Mouse (Mus musculus) ES-Bruce4 (cell line): ENCODE measurements around the gene Rpl10-ps3. TPM values are rescaled to one million over a fixed set of nuclear protein-coding genes. Genes with fewer than 3 reads are reported as not detected.

Experiments used
- H3K27ac ChIP-seq: 2 replicates; pipeline ENCODE4 v1.5.1; 2012; ENCODE audit warnings: low read length, inconsistent platforms; ENCODE audit not compliant: insufficient read depth
- H3K27me3 ChIP-seq: 2 replicates; pipeline ENCODE4 v1.6.1; 2012; ENCODE audit warnings: mild to moderate bottlenecking, low read length, inconsistent platforms; ENCODE audit not compliant: control insufficient read depth, poor library complexity, insufficient read depth, severe bottlenecking
- H3K36me3 ChIP-seq: 2 replicates; pipeline ENCODE4 v1.6.1; 2012; ENCODE audit warnings: inconsistent platforms, mild to moderate bottlenecking, low read length, moderate library complexity; ENCODE audit not compliant: control insufficient read depth, poor library complexity, insufficient read depth, severe bottlenecking
- H3K4me1 ChIP-seq: one replicate; pipeline ENCODE4 v1.8.1; 2011; ENCODE audit warnings: low read length; ENCODE audit not compliant: control insufficient read depth, insufficient read depth
- H3K4me3 ChIP-seq: 2 replicates; pipeline ENCODE4 v1.5.1; 2011; ENCODE audit warnings: low read depth, mild to moderate bottlenecking, low read length
- H3K9ac ChIP-seq: 2 replicates; pipeline ENCODE4 v1.6.1; 2012; ENCODE audit warnings: low read depth, mild to moderate bottlenecking, inconsistent platforms; ENCODE audit not compliant: poor library complexity, severe bottlenecking
- H3K9me3 ChIP-seq: replicated peaks from 2 replicates; pipeline ENCODE4 v1.6.1; 2012; ENCODE audit warnings: mild to moderate bottlenecking, low read length, inconsistent platforms; ENCODE audit not compliant: control insufficient read depth, poor library complexity, insufficient read depth, severe bottlenecking
- CTCF ChIP-seq: IDR thresholded peaks from one replicate; pipeline ENCODE4 v1.8.1; 2011; ENCODE audit warnings: low read depth, low read length
- EP300 ChIP-seq: IDR thresholded peaks from 2 replicates; pipeline ENCODE4 v1.6.1; 2011; ENCODE audit warnings: low read depth, low read length; ENCODE audit not compliant: insufficient read depth
- POLR2A ChIP-seq: IDR thresholded peaks from one replicate; pipeline ENCODE4 v1.8.1; 2011; ENCODE audit warnings: low read length; ENCODE audit not compliant: insufficient read depth
- polyA plus RNA-seq: library from polyadenylated mRNA; stranded (reverse); fragments of >200 nt; gene quantifications from 2 replicates; pipeline ENCODE4 v1.2.4, GENCODE M21; 2011; ENCODE audit warnings: low read depth; ENCODE audit not compliant: missing spikeins, insufficient read depth, insufficient read length

Gene Rpl10-ps3
- polyA plus RNA-seq, 1 experiment, result 1,787 TPM

- Histone ChIP-seq H3K9ac (no peak overlapping the region), H3K27me3 (no peaks in the 10 kb centered on the region), H3K36me3 (no peaks in the 10 kb centered on the region), H3K27ac (no peak overlapping the region), H3K9me3 (0 out of 2 replicates have a peak, but pooled peaks cover 2% of the 10 kb centered on the region), H3K4me1 (no peaks in the 10 kb centered on the region), H3K4me3 (no peak overlapping the region)
- TF ChIP-seq CTCF (no peak), EP300 (no peak), POLR2A (no peak)
Observed at GRCm38 (mm10) chr9:50349156-50349555, 4.4 kb upstream of the Rpl10-ps3 start.

DNA sequence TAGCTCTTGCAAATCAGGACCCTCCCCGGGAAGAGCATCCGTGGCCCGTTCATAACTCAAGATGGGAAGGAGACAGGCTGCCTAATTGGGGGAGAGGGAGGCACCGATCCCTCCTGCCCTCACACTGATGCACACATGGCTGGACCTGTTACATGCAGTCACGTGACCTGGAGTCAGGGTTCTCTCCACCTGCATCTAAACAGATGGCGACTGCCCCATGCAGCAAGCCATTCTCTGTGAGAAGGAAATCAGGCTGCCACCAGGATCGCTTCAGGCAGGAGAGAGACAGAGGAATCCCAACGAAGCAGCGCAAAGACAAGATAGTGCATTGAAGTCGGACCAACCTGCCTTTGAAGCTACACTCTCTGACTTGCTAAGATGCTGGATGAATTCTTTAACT, 3.5 kb upstream of the Rpl10-ps3 start:
- Histone ChIP-seq H3K27me3 (no peaks in the 10 kb centered on the region), H3K36me3 (no peaks in the 10 kb centered on the region), H3K9me3 (0 out of 2 replicates have a peak, but pooled peaks cover 2% of the 10 kb centered on the region), H3K4me1 (no peaks in the 10 kb centered on the region), H3K9ac (no peak overlapping the region), H3K4me3 (no peak overlapping the region), H3K27ac (no peak overlapping the region)
- TF ChIP-seq EP300 (no peak), POLR2A (no peak), CTCF (no peak)

DNA sequence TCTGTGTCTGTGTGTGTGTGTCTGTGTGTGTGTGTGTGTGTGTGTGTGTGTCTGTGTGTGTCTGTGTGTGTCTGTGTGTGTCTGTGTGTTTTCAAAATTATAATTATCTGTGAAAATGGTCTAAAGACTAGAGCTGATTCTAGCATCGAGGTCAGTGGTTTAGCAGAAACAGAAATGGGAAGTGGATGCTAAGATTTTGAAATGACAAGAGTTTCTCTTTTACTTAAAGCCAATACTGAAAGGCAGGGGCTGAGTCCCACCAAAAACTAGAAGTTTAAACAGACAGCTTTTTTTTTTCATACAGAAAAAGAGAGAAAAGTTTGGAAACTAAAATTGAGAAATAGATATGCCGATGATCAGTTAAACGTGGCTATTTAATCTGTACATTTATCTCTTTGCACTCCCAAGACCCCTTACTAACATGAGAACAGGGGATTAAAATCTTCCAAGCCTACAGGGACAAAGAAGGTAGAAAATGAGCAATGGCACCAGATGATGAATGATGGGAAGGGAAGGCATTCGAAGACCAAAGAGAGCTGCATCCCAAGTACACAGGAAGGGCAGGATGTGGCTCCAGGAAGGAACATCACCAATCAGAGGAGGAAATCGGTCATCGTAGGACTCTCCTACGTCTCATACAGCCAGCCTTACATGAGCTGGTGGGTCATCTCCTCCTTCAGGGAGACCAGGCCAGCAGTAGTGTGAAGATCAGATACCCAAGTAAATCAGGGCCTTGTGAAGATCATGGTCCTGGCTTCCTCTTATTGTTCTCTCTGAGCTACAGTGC, 9.0 kb downstream of the Rpl10-ps3 start:
- Histone ChIP-seq H3K27me3 (no peaks in the 10 kb centered on the region), H3K36me3 (no peaks in the 10 kb centered on the region), H3K9ac (no peak overlapping the region), H3K9me3 (no peaks in the 10 kb centered on the region), H3K4me3 (no peak overlapping the region), H3K27ac (no peak overlapping the region), H3K4me1 (no peaks in the 10 kb centered on the region)
- TF ChIP-seq EP300, result no peak
- TF ChIP-seq POLR2A, result no peak
- no peak for TF ChIP-seq CTCF

DNA sequence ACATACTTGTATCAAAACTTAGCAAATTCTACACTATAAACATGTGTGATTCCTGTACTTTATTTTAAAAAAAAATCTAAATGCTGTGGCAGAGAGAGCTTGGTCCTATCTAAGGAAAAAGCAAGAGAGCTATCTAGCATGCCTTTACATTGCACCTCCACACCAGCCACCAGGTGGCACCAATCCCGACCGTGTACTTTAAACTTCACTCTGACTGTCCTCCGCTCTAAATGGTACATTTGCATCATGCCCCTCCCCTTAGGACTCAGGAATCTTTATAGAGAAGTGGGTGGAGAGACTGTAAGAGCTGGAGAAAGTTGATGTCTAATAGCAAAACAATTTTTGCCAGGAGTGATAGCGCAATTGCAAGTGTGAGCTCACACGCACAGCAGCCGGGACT, 11.4 kb downstream of the Rpl10-ps3 start:
- no peaks in the 10 kb centered on the region for H3K27me3 ChIP-seq
- H3K9me3 ChIP-seq, result no peaks in the 10 kb centered on the region
- no peak overlapping the region for H3K4me3 ChIP-seq
- no peaks in the 10 kb centered on the region for H3K36me3 ChIP-seq
- H3K9ac ChIP-seq, result no peak overlapping the region
- no peak overlapping the region for H3K27ac ChIP-seq
- H3K4me1 ChIP-seq, result no peaks in the 10 kb centered on the region
- TF ChIP-seq CTCF (peak; percentile 72), EP300 (no peak), POLR2A (no peak)

- H3K4me1 ChIP-seq, result no peaks in the 10 kb centered on the region
- H3K27me3 ChIP-seq, result no peaks in the 10 kb centered on the region
- H3K9me3 ChIP-seq, result no peaks in the 10 kb centered on the region; the same call in 1 of the 2 replicates
- no peaks in the 10 kb centered on the region for H3K36me3 ChIP-seq
- TF ChIP-seq POLR2A, result no peak
- no peak for TF ChIP-seq EP300
- TF ChIP-seq CTCF, result no peak
- H3K4me3 ChIP-seq, result no peak overlapping the region
- H3K27ac ChIP-seq, result no peak overlapping the region
- no peak overlapping the region for H3K9ac ChIP-seq
Observed at GRCm38 (mm10) chr9:50324355-50325225, 20.2 kb downstream of the Rpl10-ps3 start.

GRCm38 (mm10) chr9:50320729-50321128, 24.0 kb downstream of the Rpl10-ps3 start:
- Histone ChIP-seq H3K9ac (no peak overlapping the region), H3K9me3 (no peaks in the 10 kb centered on the region; the same call in 1 of the 2 replicates), H3K4me3 (no peak overlapping the region), H3K27ac (no peak overlapping the region), H3K27me3 (no peaks in the 10 kb centered on the region), H3K4me1 (no peaks in the 10 kb centered on the region), H3K36me3 (no peaks in the 10 kb centered on the region)
- no peak for TF ChIP-seq CTCF
- TF ChIP-seq EP300, result no peak
- no peak for TF ChIP-seq POLR2A
